Mouse (Mus musculus): ENCODE results near the gene Fibp.
"Not testable (repeated sequence)": the region's sequence is repeated elsewhere in the genome, so short reads cannot be mapped to it uniquely, and the experiment has no call there.

Fibp gene

GRCm38 (mm10) chr19:5488878-5489571 is 28.6 kb downstream of the Fibp start:
- peak; percentile 100 for DNase-seq (ENCODE audit: low spot score)

GRCm38 (mm10) chr19:5489721-5490120 is 29.3 kb downstream of the Fibp start:
- DNase-seq (ENCODE audit: low spot score): not testable (repeated sequence)

GRCm38 (mm10) chr19:5490313-5490897 is 30.0 kb downstream of the Fibp start, which contains the start of gene Cfl1:
Cfl1 (plus strand) TSS chr19:5490455.
- DNase-seq (ENCODE audit: low spot score): peak; percentile 97

- peak; percentile 86 for DNase-seq (ENCODE audit: low spot score)
Measured at GRCm38 (mm10) chr19:5490898-5491708, 30.7 kb downstream of the Fibp start.

GRCm38 (mm10) chr19:5492641-5493040 is 32.2 kb downstream of the Fibp start:
- no peak for DNase-seq (ENCODE audit: low spot score)

- not testable (repeated sequence) for DNase-seq (ENCODE audit: low spot score)
Measured at GRCm38 (mm10) chr19:5493301-5493721, 32.9 kb downstream of the Fibp start.

- DNase-seq (ENCODE audit: low spot score): no peak
Measured at GRCm38 (mm10) chr19:5494314-5494713, 33.9 kb downstream of the Fibp start.

GRCm38 (mm10) chr19:5495353-5496051 is 35.1 kb downstream of the Fibp start:
- no peak for DNase-seq (ENCODE audit: low spot score)

- no peak for DNase-seq (ENCODE audit: low spot score)
Measured at GRCm38 (mm10) chr19:5496052-5496370, 35.6 kb downstream of the Fibp start.

GRCm38 (mm10) chr19:5500330-5500875 is 40.0 kb downstream of the Fibp start:
- no peak for DNase-seq (ENCODE audit: low spot score)

- DNase-seq (ENCODE audit: low spot score): no peak
Measured at GRCm38 (mm10) chr19:5503687-5504086, 43.3 kb downstream of the Fibp start, which contains the start of gene 1700020D05Rik. 1700020D05Rik (minus strand) TSS chr19:5503787.

GRCm38 (mm10) chr19:5510031-5511026 is 49.9 kb downstream of the Fibp start, which contains the start of gene Snx32:
Snx32 (minus strand) TSS chr19:5510538.
- DNase-seq (ENCODE audit: low spot score): peak; percentile 96

- DNase-seq (ENCODE audit: low spot score): no peak
Measured at GRCm38 (mm10) chr19:5511074-5511632, 50.7 kb downstream of the Fibp start.

GRCm38 (mm10) chr19:5512091-5513004 is 51.9 kb downstream of the Fibp start:
- no peak for DNase-seq (ENCODE audit: low spot score)

- no peak for DNase-seq (ENCODE audit: low spot score)
Measured at GRCm38 (mm10) chr19:5513005-5513349, 52.6 kb downstream of the Fibp start.
